Mouse (Mus musculus) embryonic fibroblast, embryonic 13.5 days (primary cell): ENCODE results near the gene Brk1.

ENCODE experiments used
- CTCF ChIP-seq: IDR thresholded peaks from 2 replicates; pipeline ENCODE4 v1.5.1; 2011; ENCODE audit warnings: mild to moderate bottlenecking, control low read depth, low read length, moderate library complexity, borderline replicate concordance; ENCODE audit not compliant: insufficient read depth
- POLR2A ChIP-seq: IDR thresholded peaks from 2 replicates; pipeline ENCODE4 v1.6.1; 2011; ENCODE audit warnings: low read depth, mild to moderate bottlenecking, control low read depth, low read length, moderate library complexity

DNA sequence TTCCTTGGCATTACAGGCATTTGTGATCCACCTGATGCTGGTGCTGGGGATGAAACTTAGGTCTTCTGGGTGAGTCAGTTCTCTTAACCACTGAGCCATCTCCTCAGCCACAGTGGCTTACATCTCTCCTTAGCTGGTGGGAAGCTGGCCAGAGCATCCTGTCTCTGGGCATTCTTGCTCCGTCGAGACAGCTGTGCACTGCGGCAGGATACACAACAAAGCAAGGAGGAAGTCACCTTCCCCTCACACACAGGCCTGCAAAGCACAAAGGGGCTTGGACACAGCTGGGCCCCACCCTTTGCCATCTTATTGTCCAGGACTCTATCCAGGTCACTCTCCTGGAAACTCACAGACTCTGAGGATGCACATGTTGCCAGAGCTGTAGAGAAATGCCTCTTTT lies 53.7 kb downstream of the Brk1 start:
- TF ChIP-seq POLR2A (no peak), CTCF (no peak)
